Mouse (Mus musculus) layer of hippocampus, adult 2 months (tissue): ENCODE measurements around the gene Sez6l2. TPM values are rescaled to one million over a fixed set of nuclear protein-coding genes. Genes with fewer than 3 reads are reported as not detected.

Experiments
- DNase-seq, 2 experiments: peaks; one replicate each; pipeline ENCODE4 v3.0.0; 2022; ENCODE audit warnings: low spot score in 2 of 2
- H3K27ac ChIP-seq: fragments of 200-600 bp; 2 replicates; pipeline ENCODE4 v1.8.1; 2022
- H3K4me3 ChIP-seq: fragments of 200-600 bp; 2 replicates; pipeline ENCODE4 v1.8.1; 2022; ENCODE audit warnings: mild to moderate bottlenecking
- CTCF ChIP-seq: fragments of 200-600 bp; conservative IDR thresholded peaks from 2 replicates; pipeline ENCODE4 v1.8.1; 2022; ENCODE audit warnings: antibody characterized with exemption, mild to moderate bottlenecking, moderate library complexity
- total RNA-seq, 2 experiments: library from RNA; stranded (reverse); gene quantifications; 2 replicates each; pipeline ENCODE4 v1.2.3; 2021

Gene Sez6l2
- total RNA-seq, 2 experiments from 2014 or later = 439 to 458 TPM

DNA sequence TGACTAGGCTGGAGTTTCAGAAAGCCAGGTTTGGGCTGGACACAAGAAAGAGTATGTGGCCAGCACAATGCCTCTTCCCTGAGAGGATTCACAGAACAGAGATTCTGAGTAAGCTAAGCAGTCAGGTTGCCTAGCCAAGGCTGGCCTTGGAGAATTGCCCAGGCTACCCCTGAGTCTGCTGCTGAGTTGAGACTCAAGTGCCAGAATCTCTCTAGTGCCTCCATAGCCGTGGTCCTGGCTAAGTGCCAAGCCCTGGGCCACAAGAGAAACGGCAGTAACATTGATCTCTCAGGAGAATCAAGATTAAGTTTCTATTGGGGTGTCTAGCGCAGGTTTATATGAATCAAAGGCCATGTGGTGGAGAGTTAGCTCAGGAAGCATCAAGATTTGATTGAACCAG, 15.2 kb downstream of the Sez6l2 start:
- Histone ChIP-seq H3K4me3 (no peak overlapping the region), H3K27ac (no peak overlapping the region)
- no peak for TF ChIP-seq CTCF
- no peak for DNase-seq

DNA sequence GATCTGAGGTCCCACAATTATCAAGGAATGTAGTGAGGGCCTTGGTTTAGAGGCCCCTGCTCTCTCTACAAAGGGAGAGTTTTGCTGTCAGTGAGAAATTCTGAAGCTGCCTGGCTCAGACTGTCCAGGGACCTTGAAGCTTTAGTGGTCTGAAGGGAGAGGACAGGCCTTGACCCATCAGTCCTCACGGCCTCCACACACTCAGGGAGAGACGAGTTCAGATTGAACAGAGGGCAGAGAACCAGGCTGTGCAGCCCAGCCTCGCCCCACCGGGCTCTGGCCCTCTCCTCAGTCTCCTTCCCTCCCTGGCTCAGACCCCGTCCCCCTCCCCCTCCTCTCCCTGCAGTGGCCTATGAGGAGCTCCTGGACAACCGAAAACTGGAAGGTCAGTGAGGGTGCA, 17.0 kb downstream of the Sez6l2 start:
- Histone ChIP-seq H3K27ac (no peak overlapping the region), H3K4me3 (no peak overlapping the region)
- TF ChIP-seq CTCF = no peak

GRCm38 (mm10) chr7:126975493-126975892, 25.1 kb downstream of the Sez6l2 start:
- Histone ChIP-seq H3K27ac (peak overlapping the region; percentile 100), H3K4me3 (peak overlapping the region; percentile 100)
- TF ChIP-seq CTCF = no peak
- no peak for DNase-seq

More for the DNA sequence above, 17.0 kb downstream of the Sez6l2 start:
- no peak for DNase-seq

- no peak for DNase-seq
- no peak for TF ChIP-seq CTCF
- H3K4me3 ChIP-seq = peak within 1 kb of the TSS; percentile 100
- peak within 1 kb of the TSS; percentile 100 for H3K27ac ChIP-seq
Measured at GRCm38 (mm10) chr7:126975893-126975949, 25.4 kb downstream of the Sez6l2 start, which contains the start of gene Cdipt. Gene Cdipt, plus strand, starts transcription at chr7:126975914.

- H3K4me3 ChIP-seq = peak within 1 kb of the TSS; percentile 100
- peak; percentile 98 for TF ChIP-seq CTCF
- peak; percentile 95 to 98 for DNase-seq
- H3K27ac ChIP-seq = peak within 1 kb of the TSS; percentile 100
Measured at GRCm38 (mm10) chr7:126975950-126976866, 25.8 kb downstream of the Sez6l2 start, which contains the start of gene Cdiptos. Gene Cdiptos, minus strand, starts transcription at chr7:126976098.

DNA sequence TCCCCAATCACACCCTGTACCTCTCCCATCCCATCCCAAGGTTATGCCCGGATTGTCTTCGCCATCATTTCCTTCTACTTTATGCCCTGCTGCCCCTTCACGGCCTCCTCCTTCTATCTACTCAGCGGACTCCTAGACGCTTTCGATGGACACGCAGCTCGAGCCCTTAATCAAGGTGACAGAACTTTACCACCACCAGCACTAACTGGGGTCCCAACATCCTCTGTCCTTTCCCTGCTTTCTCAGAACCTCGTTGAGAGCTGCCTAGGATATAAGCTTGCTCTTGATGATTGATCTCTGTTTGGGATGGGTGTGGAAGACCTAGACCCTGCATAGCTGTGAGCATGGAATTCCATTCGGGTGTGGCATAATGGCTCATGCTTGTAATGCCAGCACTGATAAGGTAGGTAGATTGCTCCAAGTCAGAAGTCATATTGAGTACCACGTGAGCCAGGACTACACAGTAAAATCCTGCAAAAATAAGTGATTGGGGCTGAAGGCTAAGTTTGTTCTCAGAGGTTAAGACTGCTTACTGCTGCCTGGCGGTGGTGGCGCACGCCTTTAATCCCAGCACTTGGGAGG, 26.6 kb downstream of the Sez6l2 start:
- TF ChIP-seq CTCF = no peak
- H3K27ac ChIP-seq = peak overlapping the region; percentile 100
- DNase-seq = no peak
- H3K4me3 ChIP-seq = peak overlapping the region; percentile 100

- no peak for DNase-seq
- H3K4me3 ChIP-seq = no peak overlapping the region
- no peak for TF ChIP-seq CTCF
- H3K27ac ChIP-seq = no peak overlapping the region
Measured at GRCm38 (mm10) chr7:126978841-126979240, 28.5 kb downstream of the Sez6l2 start.

DNA sequence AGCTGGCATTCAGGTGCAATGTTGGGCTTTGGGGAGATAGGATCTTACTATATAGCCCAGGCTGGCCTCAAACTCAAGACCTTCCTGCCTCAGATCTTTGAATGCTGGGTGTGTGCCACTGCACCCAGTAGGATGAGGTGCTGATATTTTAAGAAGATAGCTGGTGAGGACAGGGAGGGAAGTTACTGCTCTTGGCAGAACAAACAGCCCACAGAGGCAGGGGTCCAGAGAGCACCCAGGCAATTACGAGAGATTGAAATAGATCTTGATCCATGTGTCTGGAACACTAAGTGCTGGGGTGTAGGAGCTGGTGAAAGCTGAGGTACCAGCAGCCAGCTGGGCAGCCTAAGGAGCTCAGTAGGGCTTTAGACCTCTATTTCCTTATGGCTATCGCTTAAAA, 31.2 kb downstream of the Sez6l2 start:
- no peak overlapping the region for H3K4me3 ChIP-seq
- H3K27ac ChIP-seq = no peak overlapping the region
- TF ChIP-seq CTCF = no peak
- no peak for DNase-seq

DNA sequence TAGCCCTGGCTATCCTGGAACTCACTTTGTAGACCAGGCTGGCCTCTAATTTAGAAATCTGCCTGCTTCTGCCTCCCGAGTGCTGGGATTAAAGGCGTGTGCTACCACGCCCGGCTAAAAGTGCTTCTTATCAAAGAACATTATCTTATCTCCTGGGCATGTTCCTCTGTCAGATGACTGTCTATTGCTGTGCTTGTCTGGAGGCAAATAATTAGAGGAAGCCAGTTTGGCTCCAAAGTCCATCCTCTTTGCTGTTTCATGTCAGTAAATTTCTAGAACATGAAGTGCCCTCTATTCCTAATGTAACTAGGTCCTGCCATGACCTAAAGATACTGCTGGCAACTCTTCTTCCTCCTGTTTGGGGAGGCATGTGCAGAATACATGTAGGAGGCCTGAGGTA, 31.7 kb downstream of the Sez6l2 start:
- Histone ChIP-seq H3K4me3 (no peak overlapping the region), H3K27ac (no peak overlapping the region)
- TF ChIP-seq CTCF = no peak
- DNase-seq = no peak

DNA sequence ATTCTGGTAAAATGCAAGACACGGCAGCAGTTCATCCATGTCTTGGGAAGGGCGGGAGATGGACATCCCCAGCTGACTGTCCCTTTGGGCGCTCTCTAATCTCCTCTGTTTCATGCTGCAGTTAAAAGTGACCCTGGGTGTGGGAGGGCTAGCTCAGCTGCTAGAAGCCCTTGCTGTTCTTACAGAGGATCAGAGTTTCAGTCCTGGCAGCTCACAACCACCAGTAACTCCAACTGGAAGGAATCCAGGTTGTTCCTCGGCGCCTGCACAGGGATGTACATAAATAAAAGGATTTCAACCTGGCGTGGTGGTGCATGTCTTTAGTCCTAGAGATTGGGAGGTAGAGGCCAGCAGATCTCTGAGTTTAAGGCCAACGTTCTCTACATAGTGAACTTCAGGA, 32.8 kb downstream of the Sez6l2 start:
- no peak overlapping the region for H3K4me3 ChIP-seq
- TF ChIP-seq CTCF = no peak
- no peak overlapping the region for H3K27ac ChIP-seq
- no peak for DNase-seq

DNA sequence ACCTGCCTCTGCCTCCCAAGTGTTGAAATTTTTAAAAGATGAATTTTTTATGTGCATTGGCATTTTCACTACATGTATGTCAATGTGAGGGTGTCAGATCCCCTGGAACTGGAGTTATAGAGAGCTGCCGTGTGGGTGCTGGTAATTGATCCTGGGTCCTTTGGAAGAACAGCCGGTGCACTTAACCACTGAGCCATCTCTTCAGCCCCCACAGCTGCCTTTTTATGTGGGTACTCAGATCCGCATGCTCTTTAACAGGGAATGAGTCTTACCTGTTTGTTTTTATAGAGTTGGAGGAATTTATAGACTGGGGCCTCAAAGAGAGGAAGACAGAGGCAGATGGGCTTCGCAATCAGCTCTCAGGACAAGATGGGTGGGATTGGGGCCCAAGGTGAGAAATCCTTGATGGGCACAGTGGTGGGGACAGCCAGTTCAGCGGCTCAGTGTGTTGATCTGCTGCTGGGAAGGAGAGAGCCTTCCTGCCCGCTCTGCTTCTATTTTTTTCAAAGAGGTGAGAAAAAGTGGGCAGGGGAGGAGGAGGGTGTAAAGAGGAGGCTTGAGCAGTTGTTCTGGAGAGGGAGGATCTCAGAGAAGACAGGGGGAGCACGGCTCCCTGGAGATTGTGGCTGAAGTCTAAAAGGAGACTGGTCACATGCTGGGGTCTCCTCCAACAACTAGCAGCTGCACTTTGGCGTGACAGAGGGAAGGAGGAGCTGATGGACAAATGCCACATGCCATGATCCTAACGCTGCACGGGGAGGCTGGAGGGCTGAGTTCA, 34.5 kb downstream of the Sez6l2 start:
- no peak for TF ChIP-seq CTCF
- Histone ChIP-seq H3K4me3 (no peak overlapping the region), H3K27ac (no peak overlapping the region)
- no peak for DNase-seq

- Histone ChIP-seq H3K4me3 (no peak overlapping the region), H3K27ac (no peak overlapping the region)
- peak in 1 of 2 experiments; percentile 33 for DNase-seq
- peak; percentile 78 for TF ChIP-seq CTCF
Measured at GRCm38 (mm10) chr7:126986319-126986718, 36.0 kb downstream of the Sez6l2 start.

- no peak for DNase-seq
- Histone ChIP-seq H3K4me3 (no peak overlapping the region), H3K27ac (no peak overlapping the region)
- no peak for TF ChIP-seq CTCF
Measured at GRCm38 (mm10) chr7:126988816-126989215, 38.5 kb downstream of the Sez6l2 start.
